Mouse (Mus musculus): ENCODE measurements around the gene Sorcs2.
"Not testable (repeated sequence)": the region's sequence is repeated elsewhere in the genome, so short reads cannot be mapped to it uniquely, and the experiment has no call there.

Sorcs2 gene

DNA sequence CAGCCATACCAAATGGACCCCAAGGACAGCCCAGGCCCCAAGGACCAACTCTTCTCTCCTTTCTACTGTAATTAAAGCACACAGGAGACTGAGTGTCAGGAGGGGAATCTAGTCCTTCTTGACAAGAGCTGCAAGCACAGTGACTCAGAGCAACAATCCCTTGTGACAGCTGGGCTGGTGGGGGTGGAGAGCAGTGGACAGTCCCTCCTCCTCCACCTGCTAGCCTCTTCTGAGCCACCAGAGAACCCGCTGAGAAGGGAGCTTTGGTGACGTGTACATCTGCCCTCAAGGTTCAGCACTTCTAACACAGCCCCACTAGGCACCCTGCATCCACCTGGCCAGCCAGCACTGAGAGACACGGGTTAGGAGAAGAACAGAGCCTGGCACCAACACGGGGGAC lies 96.8 kb downstream of the Sorcs2 start:
- DNase-seq (ENCODE audit: low spot score), result no peak

DNA sequence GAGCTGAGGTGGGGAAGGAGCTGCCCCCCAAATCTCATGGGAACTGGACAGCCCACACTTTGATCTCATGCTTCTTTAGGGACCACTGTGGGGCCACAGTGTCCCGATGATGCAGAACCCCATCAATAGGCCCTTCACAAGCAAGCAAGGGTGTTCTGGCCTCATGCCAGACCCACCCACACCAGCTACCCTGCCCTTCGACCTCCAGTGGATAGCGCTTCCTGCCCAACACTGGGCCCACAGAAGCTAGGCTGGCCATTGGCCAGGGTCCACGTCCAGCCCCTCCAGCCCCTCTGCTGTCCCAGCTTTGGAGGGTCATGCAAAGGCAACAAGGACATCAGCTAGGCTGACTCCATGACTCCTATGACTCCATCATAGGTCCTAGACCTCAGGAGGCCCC lies 99.9 kb downstream of the Sorcs2 start:
- no peak for DNase-seq (ENCODE audit: low spot score)

DNA sequence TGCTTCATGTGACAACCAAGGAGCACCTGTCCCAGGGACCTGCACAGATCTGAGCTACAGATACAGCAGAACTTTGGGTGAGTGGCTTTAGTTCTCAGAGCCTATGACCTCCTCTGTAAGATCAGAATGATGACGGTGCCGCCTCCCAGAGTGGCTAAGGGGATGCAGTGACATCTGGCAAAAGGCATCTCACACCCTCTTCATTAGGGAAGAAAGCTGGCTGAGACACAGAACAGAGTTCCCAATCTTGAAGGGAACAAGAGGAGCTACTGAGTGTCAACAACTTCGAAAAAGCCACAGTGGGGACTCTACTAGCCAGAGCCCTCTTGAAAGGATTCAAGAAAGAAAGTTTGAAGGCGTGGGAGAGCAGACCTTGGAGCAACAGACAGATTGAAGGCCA lies 100.7 kb downstream of the Sorcs2 start:
- DNase-seq (ENCODE audit: low spot score), result no peak

- DNase-seq (ENCODE audit: low spot score), result no peak
Observed at GRCm38 (mm10) chr5:36293109-36293900, 104.6 kb downstream of the Sorcs2 start.

GRCm38 (mm10) chr5:36292321-36292720 lies 105.6 kb downstream of the Sorcs2 start:
- DNase-seq (ENCODE audit: low spot score), result no peak

GRCm38 (mm10) chr5:36291191-36291590 lies 106.7 kb downstream of the Sorcs2 start:
- no peak for DNase-seq (ENCODE audit: low spot score)

DNA sequence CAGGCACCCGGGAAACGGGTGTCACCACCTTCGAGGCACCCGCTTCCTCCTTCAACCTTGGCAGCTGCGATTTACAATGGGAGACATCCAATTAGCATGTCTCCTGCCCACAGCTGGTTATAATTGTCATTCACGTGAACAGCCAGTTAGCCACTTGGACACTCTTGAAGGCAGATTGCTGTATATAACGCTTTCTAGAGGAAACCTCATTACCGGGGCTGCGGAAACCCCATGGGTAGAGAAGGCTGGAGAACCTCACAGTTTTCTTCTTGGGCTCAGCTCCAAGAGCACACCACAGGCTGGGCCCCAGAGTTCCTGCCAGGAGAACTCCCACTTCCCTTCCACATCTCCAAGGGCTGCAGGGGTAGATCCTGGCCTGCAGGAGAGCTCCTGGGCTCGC lies 112.5 kb downstream of the Sorcs2 start:
- DNase-seq (ENCODE audit: low spot score), result no peak

- no peak for DNase-seq (ENCODE audit: low spot score)
Observed at GRCm38 (mm10) chr5:36279896-36280295, 118.0 kb downstream of the Sorcs2 start.

DNA sequence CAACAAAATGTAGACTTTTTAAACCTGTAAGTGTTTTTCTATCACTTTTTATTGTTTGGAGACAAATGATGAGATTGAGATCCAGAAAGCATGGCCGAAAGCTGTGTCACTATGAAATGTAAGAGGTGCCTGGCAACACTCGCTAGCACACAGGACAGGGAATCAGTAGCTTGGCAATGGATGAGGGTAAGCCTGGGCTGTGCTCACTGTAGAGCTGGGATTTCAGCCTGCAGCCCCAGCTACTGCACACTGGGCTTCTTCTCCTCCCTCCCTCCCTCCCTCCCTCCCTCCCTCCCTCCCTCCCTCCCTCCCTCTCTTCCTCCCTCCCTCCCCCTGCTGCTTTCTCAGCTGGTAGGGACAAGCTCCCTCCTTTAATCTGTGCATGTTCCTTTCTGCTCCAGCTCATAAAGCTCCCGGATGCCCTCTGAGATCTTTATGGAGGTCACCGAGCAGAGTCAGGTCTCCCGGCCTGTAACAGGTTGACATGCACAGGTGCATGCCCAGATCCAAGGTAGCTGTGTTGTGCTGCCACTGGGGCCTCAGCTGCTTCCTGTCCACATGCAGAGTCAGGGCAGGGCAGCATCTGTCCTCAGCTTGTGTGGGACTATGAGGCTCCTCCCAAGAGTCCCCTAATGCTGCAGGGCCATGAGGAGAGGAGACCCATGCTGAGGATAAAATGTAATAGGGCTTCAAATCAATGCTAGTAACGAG lies 123.1 kb downstream of the Sorcs2 start:
- no peak for DNase-seq (ENCODE audit: low spot score)

GRCm38 (mm10) chr5:36267194-36267769 lies 130.7 kb downstream of the Sorcs2 start:
- no peak for DNase-seq (ENCODE audit: low spot score)

- no peak for DNase-seq (ENCODE audit: low spot score)
Observed at GRCm38 (mm10) chr5:36260862-36261261, 137.1 kb downstream of the Sorcs2 start.

GRCm38 (mm10) chr5:36259691-36260124 lies 138.2 kb downstream of the Sorcs2 start:
- DNase-seq (ENCODE audit: low spot score), result no peak

GRCm38 (mm10) chr5:36258387-36259181 lies 139.4 kb downstream of the Sorcs2 start:
- DNase-seq (ENCODE audit: low spot score), result no peak

- DNase-seq (ENCODE audit: low spot score), result no peak
Observed at GRCm38 (mm10) chr5:36257008-36257407, 140.9 kb downstream of the Sorcs2 start.

DNA sequence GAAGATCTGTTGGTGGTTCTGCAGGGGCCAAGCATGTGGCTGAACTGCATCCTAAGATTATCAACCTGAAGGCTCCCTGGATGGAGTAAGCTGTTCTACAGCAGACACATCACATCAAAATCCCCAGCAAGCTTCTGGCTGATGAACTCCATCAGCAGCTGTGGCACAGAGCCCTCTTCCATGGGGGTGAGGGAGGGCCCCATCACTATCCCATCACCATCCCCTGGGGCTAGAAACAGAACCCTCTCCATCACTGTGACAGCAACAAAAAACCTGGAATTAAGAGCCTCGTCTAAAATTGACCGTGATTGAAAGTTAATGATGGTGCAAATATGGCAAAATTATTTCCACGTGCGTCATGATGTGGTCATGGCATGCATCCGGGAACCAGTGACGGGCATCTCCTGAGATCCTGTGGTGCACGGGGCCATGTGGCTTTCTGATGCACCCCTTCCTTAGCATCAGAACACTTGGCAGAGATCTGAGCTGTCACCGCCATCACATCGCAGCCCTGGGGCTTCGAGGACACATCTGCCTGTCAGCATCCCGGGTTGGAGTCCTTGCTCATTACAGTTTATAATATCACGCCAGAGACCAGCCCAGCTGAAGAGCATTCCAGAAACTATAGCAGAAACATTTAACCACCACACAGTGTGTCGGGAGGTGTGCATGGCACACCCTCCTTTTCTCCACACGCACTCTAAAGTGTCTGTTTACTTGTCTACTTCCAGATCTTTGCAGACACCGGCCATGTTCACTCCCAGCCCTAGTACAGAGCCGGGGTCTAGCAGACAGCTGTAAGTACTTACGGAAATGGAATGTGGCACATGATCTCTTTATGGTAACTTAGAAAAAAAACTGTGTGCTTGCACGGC lies 143.1 kb downstream of the Sorcs2 start:
- peak; percentile 21 for DNase-seq (ENCODE audit: low spot score)

DNA sequence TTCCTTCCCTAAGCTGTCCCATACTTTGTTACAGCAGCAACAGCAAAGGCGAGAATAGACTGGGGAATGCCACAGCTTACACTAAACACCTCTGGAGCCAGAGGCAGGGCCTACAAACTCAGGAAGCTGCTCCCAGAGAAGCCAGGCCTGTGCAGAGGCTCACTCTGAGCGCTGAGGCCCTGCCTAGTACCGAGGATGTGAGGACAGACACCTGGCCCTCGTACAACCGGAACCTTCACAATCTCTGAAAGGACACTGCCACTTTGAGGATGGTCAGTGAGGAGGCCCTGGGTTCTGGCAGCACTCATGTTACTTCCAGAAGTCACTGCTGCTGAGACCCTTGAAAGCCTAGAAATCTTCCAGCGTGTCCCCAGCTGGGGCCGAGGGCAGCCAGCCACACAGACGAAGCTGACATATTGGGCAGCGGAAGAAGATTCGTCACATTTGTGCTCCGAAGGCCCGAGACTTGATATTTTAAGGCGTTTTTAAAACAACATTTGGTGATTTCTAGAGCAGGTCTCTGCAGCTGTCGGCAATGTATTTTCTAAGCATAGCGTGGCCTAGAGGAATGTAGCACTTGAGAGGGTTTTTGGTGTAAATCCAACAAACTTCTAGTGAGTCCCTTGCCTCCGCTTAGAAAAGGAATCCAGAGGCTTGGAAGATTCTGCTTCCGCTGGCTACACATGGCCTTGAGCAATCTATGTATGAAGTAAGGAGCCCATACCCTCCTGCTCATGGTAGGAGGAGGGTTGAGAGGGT lies 145.0 kb downstream of the Sorcs2 start:
- no peak for DNase-seq (ENCODE audit: low spot score)

GRCm38 (mm10) chr5:36248022-36248421 lies 149.9 kb downstream of the Sorcs2 start:
- DNase-seq (ENCODE audit: low spot score), result no peak

- DNase-seq (ENCODE audit: low spot score), result not testable (repeated sequence)
Observed at GRCm38 (mm10) chr5:36237526-36237925, 160.4 kb downstream of the Sorcs2 start.

DNA sequence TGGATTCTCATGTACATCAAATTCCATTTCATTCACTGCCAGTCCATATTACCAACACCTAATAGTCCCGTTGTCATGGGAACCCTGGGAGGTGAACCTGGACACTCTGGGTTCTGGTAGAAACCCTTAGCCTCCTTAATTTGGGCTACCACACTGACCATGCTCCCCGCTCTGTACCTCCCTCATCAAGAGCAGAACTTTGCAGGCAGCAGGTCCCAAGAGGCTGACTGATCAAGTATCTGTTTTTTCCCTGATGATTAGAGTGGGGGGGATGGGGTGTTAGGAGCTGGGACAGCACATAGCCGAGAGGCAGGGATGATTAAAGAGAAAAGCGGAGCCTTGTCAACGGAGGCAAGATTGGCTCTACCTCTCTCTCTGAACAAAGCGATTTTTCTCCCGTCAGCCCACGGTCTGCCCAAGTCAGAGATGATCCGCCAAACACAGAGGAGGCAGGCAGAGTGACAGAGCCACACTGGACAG lies 167.6 kb downstream of the Sorcs2 start:
- DNase-seq (ENCODE audit: low spot score), result no peak
